Mouse (Mus musculus) limb, embryonic 13.5 days (tissue): ENCODE measurements around the gene Eri3. TPM values are rescaled to one million over a fixed set of nuclear protein-coding genes. Genes with fewer than 3 reads are reported as not detected.

Experiments used
- ATAC-seq: fragments of 200-750 bp; cut with Nextera tagmentation; 2 replicates; pipeline ENCODE4 v1.8.0; 2017; ENCODE audit warnings: low read depth, moderate number of reproducible peaks, moderate TSS enrichment; ENCODE audit not compliant: low FRiP score
- H3K27ac ChIP-seq: fragments of 300-500 bp; sonication (generic); 2 replicates; pipeline ENCODE4 v1.5.1; 2015; ENCODE audit warnings: inconsistent platforms, mild to moderate bottlenecking, moderate library complexity
- H3K27me3 ChIP-seq: fragments of 300-500 bp; sonication (generic); 2 replicates; pipeline ENCODE4 v1.6.1; 2015; ENCODE audit warnings: mild to moderate bottlenecking, inconsistent platforms
- H3K36me3 ChIP-seq: fragments of 300-500 bp; sonication (generic); 2 replicates; pipeline ENCODE4 v1.6.1; 2015; ENCODE audit warnings: inconsistent platforms, mild to moderate bottlenecking, moderate library complexity
- H3K4me1 ChIP-seq: fragments of 300-500 bp; sonication (generic); 2 replicates; pipeline ENCODE4 v1.6.1; 2015; ENCODE audit warnings: inconsistent platforms
- H3K4me2 ChIP-seq: fragments of 300-500 bp; sonication (generic); replicated peaks from 2 replicates; pipeline ENCODE4 v1.6.1; 2015; ENCODE audit warnings: inconsistent platforms, mild to moderate bottlenecking, moderate library complexity
- H3K4me3 ChIP-seq: fragments of 300-500 bp; sonication (generic); 2 replicates; pipeline ENCODE4 v1.5.1; 2015; ENCODE audit warnings: moderate library complexity, mild to moderate bottlenecking, inconsistent platforms
- H3K9ac ChIP-seq: fragments of 300-500 bp; sonication (generic); 2 replicates; pipeline ENCODE4 v1.6.1; 2015; ENCODE audit warnings: mild to moderate bottlenecking, inconsistent platforms
- H3K9me3 ChIP-seq: fragments of 300-500 bp; sonication (generic); 2 replicates; pipeline ENCODE4 v1.6.1; 2016; ENCODE audit warnings: inconsistent platforms
- WGBS: fragments of 180-500 bp; shearing (Covaris S2); methylation state at CpG from one replicate; pipeline ENCODE4 v1.1.7; 2015; 5-methylcytosine and 5-hydroxymethylcytosine counted together
- microRNA-seq: library from miRNA; unstranded; fragments of <30 nt; microRNA quantifications from one replicate; pipeline ENCODE4, GENCODE M21; 2016
- polyA plus RNA-seq: library from polyadenylated mRNA; unstranded; fragments of >200 nt; fragmentation: Nextera tagmentation; extraction: Ambion mirVana; gene quantifications from 2 replicates; pipeline ENCODE4 v1.2.1, GENCODE M21; 2015

The Eri3 gene
- polyA plus RNA-seq, 1 experiment from 2014 or later, result 178 TPM

- Histone ChIP-seq H3K9ac (no peak overlapping the region), H3K27me3 (0 out of 2 replicates have a peak, but pooled peaks cover 3% of the 10 kb centered on the region), H3K36me3 (no peaks in the 10 kb centered on the region), H3K4me1 (no peaks in the 10 kb centered on the region), H3K4me2 (no peak overlapping the region), H3K27ac (no peak overlapping the region), H3K4me3 (no peak overlapping the region), H3K9me3 (no peaks in the 10 kb centered on the region)
- no peak for ATAC-seq
- 78% methylated on average over 6 of the region's 6 CpGs for WGBS
Measured at GRCm38 (mm10) chr4:117713303-117714098, 163.3 kb downstream of the Eri3 start.

Small RNAs within 50 kb of the gene (microRNA-seq; reads per million reads assigned to microRNA genes)
- not detected for gene Gm25559

Other genes with a start within 250 kb of the Eri3 start
- gene Rnf220, start 53.3 kb upstream of the Eri3 start, polyA plus RNA-seq, result 91.2 and 96.1 TPM in 2 replicates
- gene Dmap1, start 131.9 kb downstream of the Eri3 start, polyA plus RNA-seq, result 78.2 and 80.5 TPM in 2 replicates
- gene Gm12845, start 174.0 kb downstream of the Eri3 start, polyA plus RNA-seq, result not detected in 2 replicates
- not detected in 2 replicates for gene Klf17, start 215.3 kb downstream of the Eri3 start, polyA plus RNA-seq